ENCODE assay signal across 8 mouse cellular contexts in the genomic region with DNA sequence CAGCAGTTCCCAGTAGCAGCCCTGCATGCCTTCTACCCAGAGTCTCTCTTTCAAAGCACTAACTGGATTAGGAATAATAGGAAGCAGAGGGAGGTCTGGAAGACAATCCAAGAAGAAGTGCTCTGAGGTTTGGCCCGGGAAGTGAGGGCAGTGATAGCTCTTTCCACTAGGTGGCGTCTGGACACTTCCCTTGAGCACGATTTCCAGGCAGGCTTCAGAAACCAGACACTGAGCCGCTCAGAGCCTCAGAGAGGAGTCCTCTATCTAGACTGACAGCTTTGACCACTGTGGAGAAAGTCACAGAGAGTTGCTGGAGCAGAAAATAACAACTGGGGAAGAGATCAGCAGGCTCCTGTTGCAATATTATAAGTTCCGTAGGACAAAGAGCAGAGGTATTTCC. TPM values are rescaled to one million over a fixed set of nuclear protein-coding genes. Genes with fewer than 3 reads are reported as not detected.
DNase-seq lines count a peak whose midpoint lies in the region; ATAC-seq and TF ChIP-seq lines count a peak whose summit lies in the region.

No protein-coding gene starts in this region.

- ATAC-seq in intestine, embryonic 15.5 days = peak; percentile 71
- ATAC-seq in midbrain, embryonic 13.5 days = peak; percentile 78

- no peak overlapping the region for H3K27ac ChIP-seq in intestine, embryonic 15.5 days
- no peak overlapping the region for H3K27ac ChIP-seq in midbrain, embryonic 13.5 days
- H3K27ac ChIP-seq in small intestine, adult 2 months (ENCODE audit: insufficient read depth, low read depth, low read length) = no peak overlapping the region

- H3K4me1 ChIP-seq in intestine, embryonic 15.5 days (replicated peaks) = no peaks in the 10 kb centered on the region
- no peaks in the 10 kb centered on the region for H3K4me1 ChIP-seq in midbrain, embryonic 13.5 days (replicated peaks)
- H3K4me1 ChIP-seq in small intestine, adult 2 months (ENCODE audit: control insufficient read depth, insufficient read depth, insufficient read length, low read length) = no peaks in the 10 kb centered on the region

- no peak overlapping the region for H3K4me2 ChIP-seq in intestine, embryonic 15.5 days (replicated peaks)
- no peak overlapping the region for H3K4me2 ChIP-seq in midbrain, embryonic 13.5 days (replicated peaks)

- no peaks in the 10 kb centered on the region for H3K36me3 ChIP-seq in intestine, embryonic 15.5 days
- no peaks in the 10 kb centered on the region for H3K36me3 ChIP-seq in midbrain, embryonic 13.5 days
- no peaks in the 10 kb centered on the region for H3K36me3 ChIP-seq in small intestine, adult 2 months (ENCODE audit: control insufficient read depth, insufficient read depth, low read length)

- intact Hi-C loops in heart, postnatal 25 days (cut with DNase I) = loop anchor here (2.0 to 5.0 kb wide), 2 partner anchors 36 to 1803 kb away; no protein-coding TSS in a partner anchor
- intact Hi-C loops in left cerebral cortex, postnatal 10 days (cut with DNase I) = loop anchor here (2.0 kb wide), 1 partner anchor 36 kb away; no protein-coding TSS in a partner anchor

- peak; percentile 75; the same call in 1 of the 2 replicates for TF ChIP-seq CTCF in small intestine, adult 2 months (IDR thresholded peaks at IDR 0.05; ENCODE audit: extremely low read depth, insufficient read length, insufficient replicate concordance, low read depth, low read length)

- no peaks in the 10 kb centered on the region for H3K27me3 ChIP-seq in intestine, embryonic 15.5 days (replicated peaks)
- no peaks in the 10 kb centered on the region for H3K27me3 ChIP-seq in midbrain, embryonic 13.5 days
- H3K27me3 ChIP-seq in small intestine, adult 2 months (ENCODE audit: control insufficient read depth, insufficient read depth, low read length) = no peaks in the 10 kb centered on the region

- H3K4me3 ChIP-seq in intestine, embryonic 15.5 days (replicated peaks) = no peak overlapping the region
- H3K4me3 ChIP-seq in midbrain, embryonic 13.5 days (replicated peaks) = no peak overlapping the region
- no peak overlapping the region for H3K4me3 ChIP-seq in small intestine, adult 2 months (ENCODE audit: low read depth, low read length)

- DNase-seq in heart, adult 11 months = peak; percentile 92
- no peak for DNase-seq in heart, postnatal 25 days (ENCODE audit: low spot score)
- DNase-seq in cerebellum, postnatal 14 days = peak; percentile 79 to 81
- DNase-seq in frontal cortex, postnatal 36 days (ENCODE audit: low spot score in 2 of 2) = peak; percentile 75 to 86
- DNase-seq in left cerebral cortex, postnatal 10 days (ENCODE audit: extremely low spot score in 1 of 2, low spot score in 2 of 2) = peak; percentile 71 to 73

- 9% methylated on average over 5 of the region's 5 CpGs for WGBS in intestine, embryonic 15.5 days
- 5% methylated on average over 5 of the region's 5 CpGs for WGBS in midbrain, embryonic 13.5 days
- 13% methylated on average over 5 of the region's 5 CpGs for WGBS in small intestine, adult 2 months

- TF ChIP-seq POLR2A in small intestine, adult 2 months (IDR thresholded peaks at IDR 0.05; ENCODE audit: low read depth, low read length) = no peak

- no peak overlapping the region for H3K9ac ChIP-seq in intestine, embryonic 15.5 days
- H3K9ac ChIP-seq in midbrain, embryonic 13.5 days (replicated peaks) = no peak overlapping the region

- H3K9me3 ChIP-seq in intestine, embryonic 15.5 days = no peaks in the 10 kb centered on the region
- H3K9me3 ChIP-seq in midbrain, embryonic 13.5 days = no peaks in the 10 kb centered on the region

RNA-seq across cellular contexts. Expression of a gene that starts 5.8 kb away (rescaled TPM):
- not detected for total RNA-seq in heart, postnatal 25 days (2021)
- polyA plus RNA-seq in intestine, embryonic 15.5 days (2015; fragmentation: Nextera tagmentation; extraction: Ambion mirVana) = 0.30 TPM in 1 of 2 replicates, not detected in the other
- total RNA-seq in left cerebral cortex, postnatal 10 days (2021) = 1 to 10 TPM; 1.6 to 1.9 TPM
- 2.7 and 3.1 TPM in 2 replicates for polyA plus RNA-seq in midbrain, embryonic 13.5 days (2015; fragmentation: Nextera tagmentation; extraction: Ambion mirVana)
- not detected in 2 replicates for polyA plus RNA-seq in small intestine, adult 2 months (2012; rRNA removed)

RNA-seq across cellular contexts. Expression of a gene that starts 40.6 kb away (rescaled TPM):
- total RNA-seq in heart, postnatal 25 days (2021) = 1 to 10 TPM; 7.4 to 7.5 TPM
- 49.9 and 51.1 TPM in 2 replicates for polyA plus RNA-seq in intestine, embryonic 15.5 days (2015; fragmentation: Nextera tagmentation; extraction: Ambion mirVana)
- 10 to 100 TPM; 10.8 to 12.4 TPM for total RNA-seq in left cerebral cortex, postnatal 10 days (2021)
- polyA plus RNA-seq in midbrain, embryonic 13.5 days (2015; fragmentation: Nextera tagmentation; extraction: Ambion mirVana) = 46.7 and 48.1 TPM in 2 replicates
- polyA plus RNA-seq in small intestine, adult 2 months (2012; rRNA removed) = 35.0 and 47.6 TPM in 2 replicates
